Mouse (Mus musculus) megakaryocyte, embryonic 14.5 days (primary cell): Measurements from ENCODE around the gene Stap2.

Experiments
- FLI1 ChIP-seq: IDR thresholded peaks from 2 replicates; pipeline ENCODE4 v1.6.1; 2012; ENCODE audit warnings: low read length, inconsistent platforms, mixed read lengths
- GATA1 ChIP-seq: IDR thresholded peaks from 3 replicates; pipeline ENCODE4 v1.6.1; 2012; ENCODE audit warnings: mixed read lengths, low read length, inconsistent platforms, borderline replicate concordance

DNA sequence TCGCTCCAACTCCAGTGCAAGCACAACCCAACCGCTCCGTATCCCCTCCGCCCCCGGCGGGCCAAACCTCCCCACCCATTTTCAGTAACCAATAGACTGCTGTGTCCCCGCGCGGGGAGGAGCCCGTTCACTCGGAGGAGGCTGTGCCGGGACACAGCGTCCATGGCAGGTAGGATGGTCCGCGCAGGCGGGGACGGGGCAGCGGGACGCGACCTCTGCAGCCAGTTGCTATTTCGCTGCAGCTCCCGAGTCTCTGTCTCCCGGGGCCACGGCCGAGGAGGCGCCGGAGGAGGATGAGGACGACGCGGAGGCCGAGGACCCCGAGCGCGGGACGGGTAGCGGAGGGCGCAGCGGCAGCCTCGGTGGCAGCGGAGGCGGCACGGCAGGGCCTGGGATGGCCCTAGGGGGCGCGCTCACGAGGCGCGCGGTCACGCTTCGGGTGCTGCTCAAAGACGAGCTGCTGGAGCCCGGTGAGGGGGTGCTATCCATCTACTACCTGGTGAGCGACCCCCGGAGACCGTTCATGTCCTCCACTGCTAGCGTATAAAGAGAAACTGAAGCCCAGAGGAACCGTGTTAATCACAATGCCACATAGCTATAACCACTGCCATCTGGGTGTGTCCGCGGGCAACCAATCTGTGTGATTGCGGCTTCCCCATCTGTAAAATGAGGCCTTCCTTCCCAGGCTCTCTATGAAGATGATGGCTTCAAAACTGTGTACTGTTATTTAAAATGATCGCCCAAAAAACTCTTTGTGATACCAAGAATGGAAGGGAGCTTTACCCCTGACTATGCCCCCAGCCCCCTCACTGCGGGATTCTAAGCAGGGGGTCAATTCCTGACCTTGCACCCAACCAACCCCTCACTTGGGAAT, 3.9 kb upstream of the Stap2 start:
- TF ChIP-seq GATA1, result no peak
- TF ChIP-seq FLI1, result no peak
